9 mouse cellular contexts compared by ENCODE assay signal in the genomic region with DNA sequence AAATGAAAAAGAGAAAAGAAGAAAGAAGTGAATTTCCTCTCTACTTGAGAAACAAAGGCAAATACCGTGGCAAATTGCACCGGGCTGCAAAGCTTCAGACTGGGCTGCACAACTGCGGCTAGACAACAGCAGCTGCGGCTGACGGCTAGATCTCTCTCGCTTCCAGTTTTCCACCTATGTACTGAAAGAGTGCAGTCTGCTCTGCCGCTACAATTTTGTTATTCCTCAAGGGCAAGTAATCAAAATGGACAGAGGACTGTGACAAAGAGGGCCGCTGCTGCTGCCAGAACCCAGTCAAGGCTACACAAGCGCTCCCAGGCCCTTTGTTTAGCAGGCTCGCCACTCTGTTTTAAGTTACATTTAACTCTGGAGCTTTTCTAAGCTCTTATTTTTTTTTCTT. TPM values are rescaled to one million over a fixed set of nuclear protein-coding genes. Genes with fewer than 3 reads are reported as not detected.
DNase-seq lines count a peak whose midpoint lies in the region; ATAC-seq and TF ChIP-seq lines count a peak whose summit lies in the region.
"Had no signal": no experiment of that assay in that cellular context is flagged by ENCODE, and none has a peak within 500 bp of the region (broad histone marks: within the 10 kb centered on the region; RNA-seq: fewer than 3 reads in every experiment).

No protein-coding gene starts in this region.

- no peak overlapping the region for H3K4me2 ChIP-seq in heart, embryonic 12.5 days
- H3K4me2 ChIP-seq in hindbrain, embryonic 15.5 days, result no peak overlapping the region
- no peak overlapping the region for H3K4me2 ChIP-seq in kidney, embryonic 16.5 days (replicated peaks; ENCODE audit: low read depth, low read length)

- intact Hi-C loops in heart, postnatal 36 days (cut with DNase I), result no loop called here
- intact Hi-C loops in left cerebral cortex, postnatal 25 days (cut with DNase I), result loop anchor here (5.0 kb wide), 1 partner anchor 34 kb away; the partner anchor contains the start of gene Crtc3

- H3K4me3 ChIP-seq in heart, embryonic 12.5 days, result no peak overlapping the region
- H3K4me3 ChIP-seq in testis, adult 2 months (ENCODE audit: control insufficient read depth, low read depth, low read length), result no peak overlapping the region; the same call in 1 of the 2 replicates
- no peak overlapping the region for H3K4me3 ChIP-seq in hindbrain, embryonic 15.5 days
- no peak overlapping the region for H3K4me3 ChIP-seq in olfactory bulb, adult 2 months (ENCODE audit: insufficient read depth, low read depth, low read length)
- H3K4me3 ChIP-seq in kidney, embryonic 16.5 days (ENCODE audit: low read length), result no peak overlapping the region

- WGBS in heart, embryonic 12.5 days, result 75% methylated on average over 10 of the region's 10 CpGs
- 38% methylated on average over 10 of the region's 10 CpGs for WGBS in hindbrain, embryonic 15.5 days
- WGBS in olfactory bulb, adult 2 months, result 44% methylated on average over 10 of the region's 10 CpGs
- WGBS in kidney, embryonic 16.5 days, result 78% methylated on average over 10 of the region's 10 CpGs

- 0 out of 2 replicates have a peak overlapping the region, but pooled peaks have one; percentile 30 for H3K27ac ChIP-seq in heart, embryonic 12.5 days (ENCODE audit: poor library complexity, severe bottlenecking)
- H3K27ac ChIP-seq in testis, adult 2 months (ENCODE audit: control insufficient read depth, insufficient read depth, low read depth, low read length), result peak overlapping the region; percentile 74; the same call in 1 of the 2 replicates
- H3K27ac ChIP-seq in hindbrain, embryonic 15.5 days (replicated peaks), result peak overlapping the region; percentile 73
- peak overlapping the region; percentile 2; the same call in 1 of the 2 replicates for H3K27ac ChIP-seq in olfactory bulb, adult 2 months (ENCODE audit: insufficient read depth, low read depth, low read length)
- H3K27ac ChIP-seq in kidney, embryonic 16.5 days (ENCODE audit: low read length), result no peak overlapping the region
- H3K27ac ChIP-seq: kidney, postnatal 0 days had no signal

- H3K27me3 ChIP-seq in heart, embryonic 12.5 days (replicated peaks), result no peaks in the 10 kb centered on the region
- no peaks in the 10 kb centered on the region for H3K27me3 ChIP-seq in testis, adult 2 months (ENCODE audit: control insufficient read depth, insufficient read depth, low read length)
- H3K27me3 ChIP-seq in hindbrain, embryonic 15.5 days, result no peaks in the 10 kb centered on the region
- H3K27me3 ChIP-seq in kidney, embryonic 16.5 days (ENCODE audit: insufficient read depth, low read length), result no peaks in the 10 kb centered on the region

- no peak; the same call in 1 of the 2 replicates for TF ChIP-seq POLR2A in testis, adult 2 months (IDR thresholded peaks at IDR 0.05; ENCODE audit: control insufficient read depth, low read depth, low read length)
- no peak for TF ChIP-seq POLR2A in olfactory bulb, adult 2 months (IDR thresholded peaks at IDR 0.05; ENCODE audit: insufficient read depth, low read depth, low read length)

- no peaks in the 10 kb centered on the region for H3K9me3 ChIP-seq in heart, embryonic 12.5 days (replicated peaks)
- H3K9me3 ChIP-seq in hindbrain, embryonic 15.5 days, result no peaks in the 10 kb centered on the region
- no peaks in the 10 kb centered on the region for H3K9me3 ChIP-seq in kidney, embryonic 16.5 days (ENCODE audit: low read length)

- no peak for ATAC-seq in heart, embryonic 12.5 days (ENCODE audit: insufficient number of reproducible peaks, low FRiP score)
- no peak for ATAC-seq in hindbrain, embryonic 15.5 days (ENCODE audit: low FRiP score, low read depth)
- no peak for ATAC-seq in kidney, embryonic 16.5 days (ENCODE audit: low FRiP score, low TSS enrichment)

- H3K36me3 ChIP-seq in heart, embryonic 12.5 days, result no peaks in the 10 kb centered on the region
- H3K36me3 ChIP-seq in testis, adult 2 months (ENCODE audit: control insufficient read depth, insufficient read depth, low read length), result no peaks in the 10 kb centered on the region
- H3K36me3 ChIP-seq in hindbrain, embryonic 15.5 days, result no peaks in the 10 kb centered on the region
- no peaks in the 10 kb centered on the region for H3K36me3 ChIP-seq in kidney, embryonic 16.5 days (ENCODE audit: insufficient read depth, low read length)

- H3K9ac ChIP-seq in heart, embryonic 12.5 days, result no peak overlapping the region
- H3K9ac ChIP-seq in hindbrain, embryonic 15.5 days, result no peak overlapping the region
- no peak overlapping the region for H3K9ac ChIP-seq in kidney, embryonic 16.5 days (replicated peaks; ENCODE audit: low read length)

- DNase-seq in heart, postnatal 36 days, result no peak
- DNase-seq in testis, postnatal 10 days (ENCODE audit: low spot score), result no peak
- no peak for DNase-seq in left cerebral cortex, postnatal 25 days (ENCODE audit: low spot score in 2 of 2)

- TF ChIP-seq CTCF in testis, adult 2 months (IDR thresholded peaks at IDR 0.05; ENCODE audit: control insufficient read depth, insufficient read depth, insufficient replicate concordance, low read depth, low read length), result no peak
- no peak for TF ChIP-seq CTCF in olfactory bulb, adult 2 months (IDR thresholded peaks at IDR 0.05; ENCODE audit: insufficient read depth, low read depth, low read length)

- peaks cover 62% of the 10 kb centered on the region for H3K4me1 ChIP-seq in heart, embryonic 12.5 days (replicated peaks)
- H3K4me1 ChIP-seq in testis, adult 2 months (ENCODE audit: control insufficient read depth, insufficient read depth, low read length), result peaks cover 3% of the 10 kb centered on the region; the same call in 1 of the 2 replicates
- H3K4me1 ChIP-seq in hindbrain, embryonic 15.5 days (replicated peaks), result peaks cover 57% of the 10 kb centered on the region
- H3K4me1 ChIP-seq in olfactory bulb, adult 2 months (ENCODE audit: control insufficient read depth, insufficient read depth, low read length), result peaks cover 41% of the 10 kb centered on the region
- peaks cover 7% of the 10 kb centered on the region for H3K4me1 ChIP-seq in kidney, embryonic 16.5 days (ENCODE audit: insufficient read depth, low read length)

RNA-seq across cellular contexts. Expression of gene Crtc3, which starts 35.6 kb away (rescaled TPM):
- 16.7 and 16.9 TPM in 2 replicates for polyA plus RNA-seq in heart, embryonic 12.5 days (2016; fragmentation: Nextera tagmentation; extraction: Ambion mirVana)
- 10 to 100 TPM; 12.6 to 14.0 TPM for total RNA-seq in heart, postnatal 36 days (2021)
- polyA plus RNA-seq in testis, adult 2 months (2012; rRNA removed), result 7.7 and 8.8 TPM in 2 replicates
- polyA plus RNA-seq in hindbrain, embryonic 15.5 days (2015; fragmentation: Nextera tagmentation; extraction: Ambion mirVana), result 16.7 and 17.7 TPM in 2 replicates
- polyA plus RNA-seq in olfactory bulb, adult 2 months (2012; ENCODE audit: insufficient read depth, insufficient read length, low replicate concordance, missing spikeins), result not detected in 2 replicates
- 18.5 and 22.2 TPM in 2 replicates for polyA plus RNA-seq in kidney, embryonic 16.5 days (2015; fragmentation: Nextera tagmentation; extraction: Ambion mirVana)
- total RNA-seq in left cerebral cortex, postnatal 25 days (2021), result 10 to 100 TPM; 12.7 to 13.4 TPM
